8 mouse cellular contexts compared by ENCODE assay signal in genomic region chr1:93343504-93344047, GRCm38 (mm10). TPM values are rescaled to one million over a fixed set of nuclear protein-coding genes. Genes with fewer than 3 reads are reported as not detected.
DNase-seq lines count a peak whose midpoint lies in the region; ATAC-seq and TF ChIP-seq lines count a peak whose summit lies in the region.

No protein-coding gene starts in this region.

- no peaks in the 10 kb centered on the region for H3K4me1 ChIP-seq in bone marrow, adult 2 months (ENCODE audit: control insufficient read depth, insufficient read depth, low read length)
- H3K4me1 ChIP-seq in embryonic facial prominence, embryonic 15.5 days, result peaks cover 14% of the 10 kb centered on the region
- peaks cover 14% of the 10 kb centered on the region for H3K4me1 ChIP-seq in limb, embryonic 15.5 days
- peaks cover 11% of the 10 kb centered on the region; the same call in 1 of the 2 replicates for H3K4me1 ChIP-seq in stomach, embryonic 14.5 days (ENCODE audit: control insufficient read depth, insufficient read depth, low read length)

- peak overlapping the region; percentile 92 for H3K4me2 ChIP-seq in embryonic facial prominence, embryonic 15.5 days (replicated peaks)
- peak overlapping the region; percentile 84 for H3K4me2 ChIP-seq in limb, embryonic 15.5 days
- peak overlapping the region; percentile 79 for H3K4me2 ChIP-seq in stomach, embryonic 14.5 days (replicated peaks; ENCODE audit: low read depth, low read length)

- H3K9ac ChIP-seq in embryonic facial prominence, embryonic 15.5 days, result peak overlapping the region; percentile 85
- peak overlapping the region; percentile 87 for H3K9ac ChIP-seq in limb, embryonic 15.5 days
- H3K9ac ChIP-seq in stomach, embryonic 14.5 days (replicated peaks; ENCODE audit: low read depth, low read length), result peak overlapping the region; percentile 65

- peak; percentile 92; the same call in 1 of the 2 replicates for TF ChIP-seq POLR2A in bone marrow, adult 2 months (IDR thresholded peaks at IDR 0.05; ENCODE audit: borderline replicate concordance, control insufficient read depth, low read depth, low read length)

- H3K27me3 ChIP-seq in embryonic facial prominence, embryonic 15.5 days, result no peaks in the 10 kb centered on the region
- no peaks in the 10 kb centered on the region for H3K27me3 ChIP-seq in limb, embryonic 15.5 days
- H3K27me3 ChIP-seq in stomach, embryonic 14.5 days (ENCODE audit: control insufficient read depth, insufficient read depth, low read length), result no peaks in the 10 kb centered on the region

- H3K4me3 ChIP-seq in bone marrow, adult 2 months (replicated peaks; ENCODE audit: control insufficient read depth, low read depth, low read length), result peak overlapping the region; percentile 91
- peak overlapping the region; percentile 99 for H3K4me3 ChIP-seq in embryonic facial prominence, embryonic 15.5 days (replicated peaks)
- peak overlapping the region; percentile 98 for H3K4me3 ChIP-seq in limb, embryonic 15.5 days
- peak overlapping the region; percentile 93 for H3K4me3 ChIP-seq in stomach, embryonic 14.5 days (ENCODE audit: low read depth, low read length)

- ATAC-seq in embryonic facial prominence, embryonic 15.5 days (ENCODE audit: insufficient number of reproducible peaks, low FRiP score, low TSS enrichment, low read depth), result peak; percentile 95
- ATAC-seq in limb, embryonic 15.5 days (ENCODE audit: insufficient number of reproducible peaks, low FRiP score, low TSS enrichment, low read depth), result peak; percentile 92
- peak; percentile 95 for ATAC-seq in stomach, embryonic 14.5 days (ENCODE audit: insufficient number of reproducible peaks, insufficient read depth, low FRiP score, low read depth)

- peak overlapping the region; percentile 54 for H3K27ac ChIP-seq in bone marrow, adult 2 months (ENCODE audit: control insufficient read depth, insufficient read depth, low read depth, low read length, poor library complexity)
- H3K27ac ChIP-seq in embryonic facial prominence, embryonic 15.5 days (replicated peaks), result peak overlapping the region; percentile 65; the same call in 1 of the 2 replicates
- H3K27ac ChIP-seq in limb, embryonic 15.5 days, result peak overlapping the region; percentile 79
- peak overlapping the region; percentile 69; the same call in 1 of the 2 replicates for H3K27ac ChIP-seq in stomach, embryonic 14.5 days (ENCODE audit: low read length)

- peaks cover 22% of the 10 kb centered on the region for H3K36me3 ChIP-seq in embryonic facial prominence, embryonic 15.5 days
- peaks cover 20% of the 10 kb centered on the region for H3K36me3 ChIP-seq in limb, embryonic 15.5 days
- peaks cover 16% of the 10 kb centered on the region for H3K36me3 ChIP-seq in stomach, embryonic 14.5 days (ENCODE audit: control insufficient read depth, insufficient read depth, low read length)

- WGBS in bone marrow, adult 2 months, result under 1% methylated on average over 39 of the region's 39 CpGs
- under 1% methylated on average over 39 of the region's 39 CpGs for WGBS in embryonic facial prominence, embryonic 15.5 days
- 0% methylated on average over 39 of the region's 39 CpGs for whole genome bisulfite sequencing in limb, embryonic 15.5 days
- WGBS in stomach, embryonic 14.5 days, result under 1% methylated on average over 39 of the region's 39 CpGs

- peak; percentile 31; the same call in 1 of the 2 replicates for TF ChIP-seq CTCF in bone marrow, adult 2 months (IDR thresholded peaks at IDR 0.05; ENCODE audit: control insufficient read depth, insufficient read depth, low read length)

- no peaks in the 10 kb centered on the region for H3K9me3 ChIP-seq in embryonic facial prominence, embryonic 15.5 days (replicated peaks)
- no peaks in the 10 kb centered on the region for H3K9me3 ChIP-seq in limb, embryonic 15.5 days
- no peaks in the 10 kb centered on the region for H3K9me3 ChIP-seq in stomach, embryonic 14.5 days (ENCODE audit: control insufficient read depth, low read depth, low read length)

- DNase-seq in A20 (ENCODE audit: low read depth, low spot score), result peak; percentile 95
- DNase-seq in heart, adult 8-10 months (ENCODE audit: low spot score), result peak; percentile 96
- peak; percentile 97 for DNase-seq in kidney, adult 9 months
- DNase-seq in monocyte, adult 2 months (ENCODE audit: low read depth in 1 of 2, low spot score in 2 of 2), result peak; percentile 74 to 82

RNA-seq across cellular contexts. Expression of gene Pask, which starts 0.3 kb away (rescaled TPM):
- polyA plus RNA-seq in bone marrow, adult 2 months (2011; ENCODE audit: insufficient read depth, insufficient read length, low replicate concordance, missing spikeins), result 16.7 and 19.6 TPM in 2 replicates
- polyA plus RNA-seq in embryonic facial prominence, embryonic 15.5 days (2015; fragmentation: Nextera tagmentation; extraction: Ambion mirVana), result 12.4 and 14.2 TPM in 2 replicates
- total RNA-seq in heart, adult 8-10 months (2022), result under 1 TPM; 0.41 to 0.92 (median 0.68) TPM
- polyA plus RNA-seq in limb, embryonic 15.5 days (2015; fragmentation: Nextera tagmentation; extraction: Ambion mirVana), result 12.3 and 13.1 TPM in 2 replicates
- polyA plus RNA-seq in stomach, embryonic 14.5 days (2014; fragmentation: Nextera tagmentation; extraction: Ambion mirVana), result 13.7 and 16.4 TPM in 2 replicates

RNA-seq across cellular contexts. Expression of gene Ppp1r7, which starts 0.9 kb away (rescaled TPM):
- polyA plus RNA-seq in bone marrow, adult 2 months (2011; ENCODE audit: insufficient read depth, insufficient read length, low replicate concordance, missing spikeins), result 14.6 and 17.9 TPM in 2 replicates
- polyA plus RNA-seq in embryonic facial prominence, embryonic 15.5 days (2015; fragmentation: Nextera tagmentation; extraction: Ambion mirVana), result 48.9 and 50.2 TPM in 2 replicates
- 10 to 100 TPM; 22.9 to 30.2 (median 26.4) TPM for total RNA-seq in heart, adult 8-10 months (2022)
- polyA plus RNA-seq in limb, embryonic 15.5 days (2015; fragmentation: Nextera tagmentation; extraction: Ambion mirVana), result 48.0 and 55.7 TPM in 2 replicates
- polyA plus RNA-seq in stomach, embryonic 14.5 days (2014; fragmentation: Nextera tagmentation; extraction: Ambion mirVana), result 59.5 and 63.1 TPM in 2 replicates

RNA-seq across cellular contexts. Expression of gene Ano7, which starts 30.2 kb away (rescaled TPM):
- polyA plus RNA-seq in bone marrow, adult 2 months (2011; ENCODE audit: insufficient read depth, insufficient read length, low replicate concordance, missing spikeins), result not detected in 2 replicates
- polyA plus RNA-seq in embryonic facial prominence, embryonic 15.5 days (2015; fragmentation: Nextera tagmentation; extraction: Ambion mirVana), result 2.8 and 3.7 TPM in 2 replicates
- total RNA-seq in heart, adult 8-10 months (2022), result not detected
- 2.8 and 4.1 TPM in 2 replicates for polyA plus RNA-seq in limb, embryonic 15.5 days (2015; fragmentation: Nextera tagmentation; extraction: Ambion mirVana)
- polyA plus RNA-seq in stomach, embryonic 14.5 days (2014; fragmentation: Nextera tagmentation; extraction: Ambion mirVana), result 0.77 and 0.81 TPM in 2 replicates

RNA-seq across cellular contexts. Expression of gene Mterf4, which starts 37.9 kb away (rescaled TPM):
- 9.7 and 15.6 TPM in 2 replicates for polyA plus RNA-seq in bone marrow, adult 2 months (2011; ENCODE audit: insufficient read depth, insufficient read length, low replicate concordance, missing spikeins)
- 33.1 and 33.3 TPM in 2 replicates for polyA plus RNA-seq in embryonic facial prominence, embryonic 15.5 days (2015; fragmentation: Nextera tagmentation; extraction: Ambion mirVana)
- 10 to 100 TPM; 13.8 to 17.4 (median 14.7) TPM for total RNA-seq in heart, adult 8-10 months (2022)
- polyA plus RNA-seq in limb, embryonic 15.5 days (2015; fragmentation: Nextera tagmentation; extraction: Ambion mirVana), result 28.1 and 28.9 TPM in 2 replicates
- polyA plus RNA-seq in stomach, embryonic 14.5 days (2014; fragmentation: Nextera tagmentation; extraction: Ambion mirVana), result 28.6 and 31.3 TPM in 2 replicates

Comparison
In these comparisons a context has a peak if more than half of its experiments do, and no peak if none do; other contexts are left out.
1. Peak in every context shown above with its lines: DNase-seq, ATAC-seq, H3K4me3 ChIP-seq and H3K27ac ChIP-seq.